Mouse (Mus musculus): ENCODE results near the gene Kcnk7.

The Kcnk7 gene

DNA sequence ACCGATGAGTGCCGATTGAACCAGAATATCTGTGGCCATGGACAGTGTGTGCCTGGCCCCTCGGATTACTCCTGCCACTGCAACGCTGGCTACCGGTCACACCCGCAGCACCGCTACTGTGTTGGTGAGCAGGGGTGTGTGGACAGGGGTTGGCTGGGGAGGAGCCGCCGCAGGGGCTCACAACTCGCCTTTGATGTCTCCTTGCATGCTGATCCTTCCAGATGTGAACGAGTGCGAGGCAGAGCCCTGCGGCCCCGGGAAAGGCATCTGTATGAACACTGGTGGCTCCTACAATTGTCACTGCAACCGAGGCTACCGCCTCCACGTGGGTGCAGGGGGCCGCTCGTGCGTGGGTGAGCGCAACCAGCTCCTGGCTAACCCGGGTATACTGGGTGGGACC lies 46.8 kb downstream of the Kcnk7 start:
- DNase-seq (ENCODE audit: low read depth, low spot score), result no peak

DNA sequence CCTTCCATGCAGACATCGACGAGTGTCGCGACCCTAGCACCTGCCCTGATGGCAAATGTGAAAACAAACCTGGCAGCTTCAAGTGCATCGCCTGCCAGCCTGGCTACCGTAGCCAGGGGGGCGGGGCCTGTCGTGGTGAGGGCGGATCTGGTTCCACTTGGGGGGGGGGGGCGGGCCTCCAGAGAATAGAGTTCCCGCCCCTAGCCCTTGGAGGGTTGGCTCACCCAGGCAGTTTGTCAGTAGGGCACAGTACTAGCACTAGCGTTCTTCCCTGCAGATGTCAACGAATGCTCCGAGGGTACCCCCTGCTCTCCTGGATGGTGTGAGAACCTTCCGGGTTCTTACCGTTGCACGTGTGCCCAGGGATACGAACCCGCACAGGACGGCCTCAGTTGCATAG lies 47.6 kb downstream of the Kcnk7 start:
- no peak for DNase-seq (ENCODE audit: low read depth, low spot score)

DNA sequence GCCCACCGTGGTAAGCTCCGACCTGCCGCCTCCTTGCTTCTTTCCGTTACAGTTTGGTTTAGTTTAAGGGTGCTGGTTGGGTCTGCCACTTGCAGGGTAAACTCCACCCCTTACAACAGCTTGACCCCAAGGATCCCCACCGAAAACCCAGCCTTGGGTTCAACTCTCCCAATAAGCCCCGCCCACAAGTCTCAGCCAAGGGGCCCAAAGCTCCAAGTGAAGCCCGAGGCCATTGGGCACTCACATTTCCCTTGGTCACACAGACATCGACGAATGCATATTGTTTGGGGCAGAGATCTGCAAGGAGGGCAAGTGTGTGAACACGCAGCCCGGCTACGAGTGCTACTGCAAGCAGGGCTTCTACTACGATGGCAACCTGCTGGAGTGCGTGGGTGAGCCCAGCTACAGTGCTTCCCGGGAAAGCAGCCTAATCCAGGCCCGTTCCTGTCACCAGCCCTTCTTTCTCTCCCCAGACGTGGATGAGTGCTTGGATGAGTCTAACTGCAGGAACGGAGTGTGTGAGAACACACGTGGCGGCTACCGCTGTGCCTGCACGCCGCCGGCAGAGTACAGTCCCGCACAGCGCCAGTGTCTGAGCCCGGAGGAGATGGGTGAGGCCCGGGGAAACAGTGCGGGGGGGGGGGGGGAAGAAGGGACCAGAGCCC lies 52.3 kb downstream of the Kcnk7 start:
- DNase-seq (ENCODE audit: low read depth, low spot score), result no peak
